In the genomic region with DNA sequence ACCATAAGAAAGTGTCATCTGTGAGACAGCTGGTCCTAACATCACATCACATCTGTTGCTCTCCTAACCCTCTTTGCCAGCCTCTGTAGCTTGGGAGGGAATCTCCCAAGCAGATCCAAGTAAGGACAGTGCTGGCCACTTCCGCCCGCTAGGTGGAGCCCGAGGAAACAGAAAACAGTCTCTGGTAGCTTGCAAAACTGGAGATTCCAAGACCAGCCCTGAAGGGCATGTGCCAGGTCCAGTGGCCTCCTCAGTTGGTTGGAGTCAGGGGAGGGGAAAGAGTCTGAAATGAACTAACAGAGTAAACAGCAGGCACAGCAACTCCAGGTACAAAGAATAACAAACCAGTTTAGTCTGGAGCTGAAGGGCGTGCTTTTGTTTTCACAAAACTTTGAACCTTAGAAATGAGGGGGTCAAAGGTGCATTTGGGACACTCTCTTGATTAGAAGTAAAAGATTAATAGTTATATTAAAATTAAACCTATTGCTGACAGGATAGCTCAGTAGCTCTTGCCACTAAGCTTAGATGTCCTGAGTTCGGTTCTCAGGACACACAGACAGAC, we compare ENCODE assay signal across 8 mouse cellular contexts. TPM values are rescaled to one million over a fixed set of nuclear protein-coding genes. Genes with fewer than 3 reads are reported as not detected.
DNase-seq lines count a peak whose midpoint lies in the region; ATAC-seq lines count a peak whose summit lies in the region.

No protein-coding gene starts in this region.

- H3K27ac ChIP-seq in hindbrain, embryonic 12.5 days, result no peak overlapping the region

- DNase-seq in Muller cell, postnatal 12 days (ENCODE audit: inconsistent ontology term), result peak; percentile 83
- peak; percentile 63 for DNase-seq in cerebellum, adult 9-11 months
- peak; percentile 44 to 75 for DNase-seq in frontal cortex, postnatal 10 days (ENCODE audit: low spot score in 2 of 2)
- peak; percentile 89 to 90 for DNase-seq in layer of hippocampus, postnatal 10 days (ENCODE audit: low spot score in 2 of 2)
- DNase-seq in lung, postnatal 10 days, result peak; percentile 92
- DNase-seq in retina, embryonic 14.5 days (ENCODE audit: low spot score), result peak; percentile 87
- DNase-seq in thymus, postnatal 36 days, result peak; percentile 69 to 75

- WGBS in hindbrain, embryonic 12.5 days, result 45% methylated on average over 5 of the region's 5 CpGs

- peak; percentile 72; the same call in 1 of the 2 replicates for ATAC-seq in hindbrain, embryonic 12.5 days (ENCODE audit: low FRiP score)

- no peaks in the 10 kb centered on the region for H3K36me3 ChIP-seq in hindbrain, embryonic 12.5 days

- no peak overlapping the region for H3K9ac ChIP-seq in hindbrain, embryonic 12.5 days

- H3K4me2 ChIP-seq in hindbrain, embryonic 12.5 days (replicated peaks), result no peak overlapping the region

- no peak overlapping the region for H3K4me3 ChIP-seq in hindbrain, embryonic 12.5 days

- H3K27me3 ChIP-seq in hindbrain, embryonic 12.5 days, result no peaks in the 10 kb centered on the region

- H3K9me3 ChIP-seq in hindbrain, embryonic 12.5 days (replicated peaks), result no peaks in the 10 kb centered on the region

- no peaks in the 10 kb centered on the region for H3K4me1 ChIP-seq in hindbrain, embryonic 12.5 days

RNA-seq across cellular contexts. Expression of a gene that starts 14.2 kb away (rescaled TPM):
- polyA plus RNA-seq in hindbrain, embryonic 12.5 days (2016; fragmentation: Nextera tagmentation; extraction: Ambion mirVana), result 50.0 and 52.6 TPM in 2 replicates
- 10 to 100 TPM; 15.9 to 17.7 TPM for total RNA-seq in layer of hippocampus, postnatal 10 days (2021)
